Mouse (Mus musculus): Measurements from ENCODE around the gene Atp1a1. TPM values are rescaled to one million over a fixed set of nuclear protein-coding genes. Genes with fewer than 3 reads are reported as not detected.
A peak's percentile ranks its signal among the peaks of the same experiment; 100 is the strongest.

Gene Atp1a1
- polyA plus RNA-seq, 2 experiments from 2014 or later = 8.7 to 9.2 TPM

GRCm38 (mm10) chr3:101611012-101611812 is 6.7 kb upstream of the Atp1a1 start:
- no peak for ATAC-seq

GRCm38 (mm10) chr3:101609302-101609701 is 4.8 kb upstream of the Atp1a1 start:
- no peak for ATAC-seq

- ATAC-seq = no peak
Measured at GRCm38 (mm10) chr3:101606861-101607455, 2.5 kb upstream of the Atp1a1 start.

GRCm38 (mm10) chr3:101605721-101606120 is 1.2 kb upstream of the Atp1a1 start:
- ATAC-seq = peak; percentile 10

GRCm38 (mm10) chr3:101605291-101605690 is 807 bp upstream of the Atp1a1 start:
- ATAC-seq = no peak

GRCm38 (mm10) chr3:101603661-101604549 is 579 bp downstream of the Atp1a1 start:
- peak; percentile 55 for ATAC-seq

- ATAC-seq = no peak
Measured at GRCm38 (mm10) chr3:101603194-101603593, 1.3 kb downstream of the Atp1a1 start.

GRCm38 (mm10) chr3:101602511-101603055 is 1.9 kb downstream of the Atp1a1 start:
- ATAC-seq = no peak

- no peak for ATAC-seq
Measured at GRCm38 (mm10) chr3:101601687-101602086, 2.8 kb downstream of the Atp1a1 start.

- ATAC-seq = no peak
Measured at GRCm38 (mm10) chr3:101601003-101601525, 3.4 kb downstream of the Atp1a1 start.

GRCm38 (mm10) chr3:101599920-101600741 is 4.4 kb downstream of the Atp1a1 start:
- ATAC-seq = peak; percentile 9

GRCm38 (mm10) chr3:101599191-101599919 is 5.1 kb downstream of the Atp1a1 start:
- no peak for ATAC-seq

GRCm38 (mm10) chr3:101598231-101598905 is 6.1 kb downstream of the Atp1a1 start:
- ATAC-seq = peak; percentile 24

- ATAC-seq = no peak
Measured at GRCm38 (mm10) chr3:101597317-101598096, 7.0 kb downstream of the Atp1a1 start.

GRCm38 (mm10) chr3:101596686-101597085 is 7.8 kb downstream of the Atp1a1 start:
- ATAC-seq = no peak

- no peak for ATAC-seq
Measured at GRCm38 (mm10) chr3:101595866-101596630, 8.4 kb downstream of the Atp1a1 start.

- ATAC-seq = no peak
Measured at GRCm38 (mm10) chr3:101594982-101595381, 9.5 kb downstream of the Atp1a1 start.

- ATAC-seq = no peak
Measured at GRCm38 (mm10) chr3:101593266-101593651, 11.2 kb downstream of the Atp1a1 start.
